Mouse (Mus musculus) heart, postnatal 0 days (tissue): Measurements from ENCODE around the gene Slc6a19. TPM values are rescaled to one million over a fixed set of nuclear protein-coding genes. Genes with fewer than 3 reads are reported as not detected.

Experiments used
- ATAC-seq: fragments of 200-750 bp; cut with Nextera tagmentation; 2 replicates; pipeline ENCODE4 v1.8.0; 2017; ENCODE audit warnings: low read depth, moderate number of reproducible peaks, moderate library complexity; ENCODE audit not compliant: insufficient read depth
- DNase-seq: peaks from one replicate; pipeline ENCODE4 v3.0.0-alpha.2; 2016; ENCODE audit warnings: low spot score
- H3K27ac ChIP-seq: fragments of 300-500 bp; sonication (generic); 2 replicates; pipeline ENCODE4 v1.5.1; 2014; ENCODE audit warnings: low read depth, mild to moderate bottlenecking
- H3K27me3 ChIP-seq: fragments of 300-500 bp; sonication (generic); 2 replicates; pipeline ENCODE4 v1.6.1; 2014; ENCODE audit warnings: low read length, mixed read lengths; ENCODE audit not compliant: control insufficient read depth, insufficient read depth
- H3K36me3 ChIP-seq: fragments of 300-500 bp; sonication (generic); replicated peaks from 2 replicates; pipeline ENCODE4 v1.6.1; 2014; ENCODE audit warnings: low read length, mixed read lengths; ENCODE audit not compliant: control insufficient read depth, insufficient read depth
- H3K4me1 ChIP-seq: fragments of 300-500 bp; sonication (generic); 2 replicates; pipeline ENCODE4 v1.6.1; 2014; ENCODE audit warnings: antibody characterized with exemption; ENCODE audit not compliant: control insufficient read depth, insufficient read depth
- H3K4me2 ChIP-seq: fragments of 300-500 bp; sonication (generic); 2 replicates; pipeline ENCODE4 v1.6.1; 2014; ENCODE audit warnings: low read depth, mild to moderate bottlenecking, low read length, moderate library complexity
- H3K4me3 ChIP-seq: fragments of 300-500 bp; sonication (generic); 2 replicates; pipeline ENCODE4 v1.5.1; 2014; ENCODE audit warnings: low read depth, low read length
- H3K9ac ChIP-seq: fragments of 300-500 bp; sonication (generic); replicated peaks from 2 replicates; pipeline ENCODE4 v1.6.1; 2014; ENCODE audit warnings: low read depth, low read length, mixed read lengths
- H3K9me3 ChIP-seq: fragments of 300-500 bp; sonication (generic); replicated peaks from 2 replicates; pipeline ENCODE4 v1.6.1; 2016; ENCODE audit warnings: low read length; ENCODE audit not compliant: control insufficient read depth
- CTCF ChIP-seq: IDR thresholded peaks from 2 replicates; pipeline ENCODE4 v1.5.1; 2016; ENCODE audit warnings: antibody characterized with exemption, control low read depth, low read depth
- EP300 ChIP-seq: IDR thresholded peaks from 2 replicates; pipeline ENCODE4 v1.6.1; 2016; ENCODE audit warnings: antibody characterized with exemption, low read depth
- WGBS: fragments of 180-500 bp; shearing (Covaris S2); extraction: QIAGEN DNeasy Blood & Tissue Kit; methylation state at CpG from one replicate; pipeline ENCODE4 v1.1.7; 2014; 5-methylcytosine and 5-hydroxymethylcytosine counted together
- polyA plus RNA-seq: library from polyadenylated mRNA; unstranded; fragments of >200 nt; fragmentation: Nextera tagmentation; extraction: Ambion mirVana; gene quantifications from 2 replicates; pipeline ENCODE4 v1.2.1, GENCODE M21; 2015
- total RNA-seq: library from RNA; depleted of rRNA; stranded (reverse); fragments of >200 nt; gene quantifications from 2 replicates; pipeline ENCODE4 v1.2.3, GENCODE M21; 2014; ENCODE audit warnings: low replicate concordance

Slc6a19 gene
- total and polyA plus RNA-seq, 2 experiments from 2014 or later, result not detected

DNA sequence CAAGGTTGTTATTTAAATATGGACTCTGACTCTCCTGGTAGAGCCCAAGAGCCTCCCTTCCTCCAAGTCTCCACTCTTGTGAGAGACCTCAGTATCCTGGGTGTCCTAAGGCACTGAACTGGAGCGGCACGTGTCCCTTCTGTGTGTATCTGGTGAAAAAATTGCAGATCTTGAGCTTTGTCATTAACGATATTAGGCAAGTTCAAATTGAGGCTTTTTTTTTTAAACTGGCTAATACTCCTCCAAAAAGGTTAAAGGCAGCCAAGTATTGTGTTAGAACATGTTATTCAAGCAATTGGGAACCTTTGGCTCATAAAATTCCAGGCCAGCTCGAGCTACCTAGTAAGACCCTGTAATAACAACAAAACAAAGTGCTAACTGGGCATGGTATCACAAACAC, 15.6 kb upstream of the Slc6a19 start:
- DNase-seq, result no peak
- H3K27me3 ChIP-seq, result no peaks in the 10 kb centered on the region
- H3K36me3 ChIP-seq, result no peaks in the 10 kb centered on the region
- H3K4me2 ChIP-seq, result no peak overlapping the region
- TF ChIP-seq CTCF, result no peak
- TF ChIP-seq EP300, result no peak
- no peak overlapping the region for H3K27ac ChIP-seq
- no peak for ATAC-seq
- H3K4me3 ChIP-seq, result no peak overlapping the region
- no peak overlapping the region for H3K9ac ChIP-seq
- WGBS, result 80% methylated on average over 4 of the region's 4 CpGs
- no peaks in the 10 kb centered on the region for H3K9me3 ChIP-seq
- H3K4me1 ChIP-seq, result peaks cover 6% of the 10 kb centered on the region; the same call in 1 of the 2 replicates

DNA sequence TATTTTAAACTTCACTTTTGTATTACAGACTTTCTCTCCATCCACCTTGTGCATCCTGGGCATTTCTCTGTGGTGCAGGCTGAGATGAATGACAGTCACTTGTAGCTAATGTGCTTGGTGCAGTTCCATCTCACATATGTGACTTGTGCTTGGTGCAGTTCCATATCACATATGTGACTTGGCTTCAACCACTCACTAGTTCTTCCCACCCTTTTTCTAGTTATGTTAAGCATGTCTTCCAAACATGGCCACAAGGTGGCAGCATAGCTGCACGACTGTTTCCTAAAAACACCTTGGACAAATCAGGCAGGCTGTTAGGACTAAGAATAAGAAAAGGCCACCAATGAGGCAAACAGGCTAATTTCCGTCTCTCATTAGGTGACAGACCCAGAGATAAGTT, 13.6 kb upstream of the Slc6a19 start:
- H3K36me3 ChIP-seq, result no peaks in the 10 kb centered on the region
- no peaks in the 10 kb centered on the region for H3K27me3 ChIP-seq
- no peak overlapping the region for H3K4me3 ChIP-seq
- no peak overlapping the region for H3K4me2 ChIP-seq
- H3K4me1 ChIP-seq, result peaks cover 6% of the 10 kb centered on the region; the same call in 1 of the 2 replicates
- peak; percentile 44; the same call in 1 of the 2 replicates for ATAC-seq
- no peaks in the 10 kb centered on the region for H3K9me3 ChIP-seq
- no peak overlapping the region for H3K9ac ChIP-seq
- WGBS, result 1% methylated on average over 2 of the region's 2 CpGs
- DNase-seq, result peak; percentile 82
- H3K27ac ChIP-seq, result no peak overlapping the region
- no peak for TF ChIP-seq EP300
- TF ChIP-seq CTCF, result peak; percentile 97

DNA sequence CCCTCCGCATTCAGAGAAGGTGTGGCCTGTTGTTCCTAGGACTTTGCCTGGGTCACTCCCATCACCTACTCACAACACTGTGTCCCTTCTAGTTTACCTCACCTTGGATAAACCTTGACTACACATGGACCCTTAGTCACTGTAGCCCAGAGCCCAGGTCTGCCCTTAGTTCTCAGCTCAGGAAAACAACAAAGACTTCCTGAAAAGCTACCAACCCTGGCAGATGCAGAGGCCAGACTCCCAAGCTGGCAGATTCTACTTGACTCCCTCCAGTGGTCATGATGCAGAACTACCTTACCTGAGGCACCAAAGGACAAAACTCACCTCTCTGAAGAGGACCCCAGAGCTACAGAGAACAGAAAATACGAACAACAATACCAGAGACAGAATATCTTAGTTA, 9.4 kb upstream of the Slc6a19 start:
- no peak overlapping the region for H3K4me2 ChIP-seq
- no peak overlapping the region for H3K9ac ChIP-seq
- H3K27ac ChIP-seq, result no peak overlapping the region
- WGBS, result 62% methylated on average over 2 of the region's 2 CpGs
- TF ChIP-seq CTCF (peak; percentile 49), EP300 (no peak)
- ATAC-seq, result no peak
- H3K4me1 ChIP-seq, result peaks cover 7% of the 10 kb centered on the region; the same call in 1 of the 2 replicates
- H3K9me3 ChIP-seq, result no peaks in the 10 kb centered on the region
- DNase-seq, result no peak
- no peaks in the 10 kb centered on the region for H3K36me3 ChIP-seq
- H3K4me3 ChIP-seq, result no peak overlapping the region
- H3K27me3 ChIP-seq, result no peaks in the 10 kb centered on the region

DNA sequence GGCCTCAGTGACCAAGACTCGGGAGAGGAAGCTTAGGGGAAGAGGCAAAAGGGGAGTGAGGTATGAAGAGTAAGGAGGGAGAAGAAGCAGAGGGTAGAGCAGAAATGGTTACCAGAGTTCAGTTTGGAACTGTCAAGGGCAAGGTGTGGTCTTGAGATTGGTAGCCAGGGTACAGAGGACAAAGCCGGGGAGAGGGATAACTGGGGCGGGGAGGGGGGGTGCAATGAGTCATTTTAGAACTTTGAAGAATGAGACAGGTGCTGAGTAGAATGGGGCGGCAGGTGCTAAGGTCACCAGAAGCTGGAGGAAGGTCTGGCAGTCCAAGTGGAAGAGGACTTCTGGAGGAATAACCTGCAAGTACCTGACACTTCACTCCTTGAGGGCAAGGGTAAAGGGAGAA, 8.5 kb upstream of the Slc6a19 start:
- ATAC-seq (no peak), DNase-seq (no peak)
- Histone ChIP-seq H3K9ac (no peak overlapping the region), H3K9me3 (no peaks in the 10 kb centered on the region), H3K4me3 (no peak overlapping the region), H3K4me2 (no peak overlapping the region), H3K36me3 (no peaks in the 10 kb centered on the region), H3K4me1 (peaks cover 7% of the 10 kb centered on the region; the same call in 1 of the 2 replicates), H3K27ac (no peak overlapping the region), H3K27me3 (no peaks in the 10 kb centered on the region)
- no peak for TF ChIP-seq EP300
- TF ChIP-seq CTCF, result no peak
- 78% methylated on average over 4 of the region's 4 CpGs for WGBS

DNA sequence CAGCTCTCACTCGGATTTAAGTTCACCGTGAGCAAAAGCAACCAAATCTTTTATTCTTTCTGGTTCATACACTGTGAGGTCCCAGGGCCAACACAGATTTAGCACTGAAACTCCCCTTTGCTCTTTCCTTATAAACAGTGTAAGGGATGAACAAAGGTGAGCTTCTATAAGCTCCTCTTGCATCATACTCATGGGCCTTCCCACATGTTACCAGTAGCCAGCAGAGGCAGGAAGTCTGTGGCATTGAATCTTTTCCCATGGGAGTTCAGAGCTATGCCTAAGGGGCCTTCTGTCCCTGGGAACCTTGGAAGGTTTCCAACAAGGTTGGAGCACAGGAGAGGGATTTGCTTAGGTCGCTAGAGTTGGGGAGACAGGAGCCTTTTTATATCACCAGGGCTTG, 7.6 kb upstream of the Slc6a19 start:
- 68% methylated on average over 3 of the region's 3 CpGs for WGBS
- DNase-seq, result no peak
- Histone ChIP-seq H3K4me2 (no peak overlapping the region), H3K27me3 (no peaks in the 10 kb centered on the region), H3K4me1 (peaks cover 7% of the 10 kb centered on the region; the same call in 1 of the 2 replicates), H3K27ac (no peak overlapping the region), H3K36me3 (no peaks in the 10 kb centered on the region), H3K4me3 (no peak overlapping the region), H3K9ac (no peak overlapping the region), H3K9me3 (no peaks in the 10 kb centered on the region)
- no peak for ATAC-seq
- no peak for TF ChIP-seq EP300
- no peak for TF ChIP-seq CTCF

DNA sequence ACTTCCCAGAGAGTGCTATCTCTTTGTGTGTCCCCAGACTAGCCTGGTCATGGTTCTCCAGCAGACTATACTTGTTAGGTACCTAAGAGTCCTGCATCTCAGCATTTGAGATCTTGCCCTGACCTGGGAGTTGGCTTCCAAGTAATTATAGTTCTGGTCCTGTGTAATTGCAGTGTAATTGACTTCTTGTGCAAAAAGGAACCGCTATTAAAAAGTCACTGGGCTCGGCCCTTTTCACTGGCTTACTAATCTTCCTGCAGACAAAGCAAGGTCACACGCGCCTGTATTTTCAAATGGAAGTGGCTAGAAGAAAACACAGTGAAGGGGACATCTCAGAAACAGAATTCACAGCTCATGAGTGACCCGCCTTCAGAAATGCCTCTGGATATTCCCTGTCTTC, 7.1 kb upstream of the Slc6a19 start:
- Histone ChIP-seq H3K27ac (no peak overlapping the region), H3K9me3 (no peaks in the 10 kb centered on the region), H3K4me1 (peaks cover 7% of the 10 kb centered on the region; the same call in 1 of the 2 replicates), H3K27me3 (no peaks in the 10 kb centered on the region), H3K9ac (no peak overlapping the region), H3K36me3 (no peaks in the 10 kb centered on the region), H3K4me3 (no peak overlapping the region), H3K4me2 (no peak overlapping the region)
- 85% methylated on average over 5 of the region's 5 CpGs for WGBS
- DNase-seq, result no peak
- TF ChIP-seq CTCF, result no peak
- TF ChIP-seq EP300, result no peak
- no peak for ATAC-seq
